Mouse (Mus musculus): ENCODE measurements around the gene Serpinc1.
"Not testable (repeated sequence)": the region's sequence is repeated elsewhere in the genome, so short reads cannot be mapped to it uniquely, and the experiment has no call there.

The Serpinc1 gene

DNA sequence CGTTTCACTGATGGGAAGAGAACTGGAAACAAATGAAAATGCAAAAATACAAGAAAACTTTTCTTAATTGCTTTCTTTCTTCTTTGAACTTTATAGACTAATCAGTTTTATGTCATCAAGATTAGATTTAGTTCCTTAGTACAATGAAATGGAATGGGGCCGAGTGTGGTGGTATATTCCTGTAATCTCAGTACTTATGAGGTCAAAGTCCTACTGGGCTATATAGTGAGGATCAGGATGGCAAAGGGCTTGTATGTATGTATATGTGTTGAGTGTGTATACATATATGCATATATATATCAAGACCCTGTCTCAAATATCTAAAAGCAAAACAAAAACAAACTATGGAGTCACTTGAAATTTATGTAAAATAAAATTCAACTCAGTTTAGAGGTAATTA lies 38.0 kb downstream of the Serpinc1 start:
- intact Hi-C loops (cut with DNase I): no loop called here

DNA sequence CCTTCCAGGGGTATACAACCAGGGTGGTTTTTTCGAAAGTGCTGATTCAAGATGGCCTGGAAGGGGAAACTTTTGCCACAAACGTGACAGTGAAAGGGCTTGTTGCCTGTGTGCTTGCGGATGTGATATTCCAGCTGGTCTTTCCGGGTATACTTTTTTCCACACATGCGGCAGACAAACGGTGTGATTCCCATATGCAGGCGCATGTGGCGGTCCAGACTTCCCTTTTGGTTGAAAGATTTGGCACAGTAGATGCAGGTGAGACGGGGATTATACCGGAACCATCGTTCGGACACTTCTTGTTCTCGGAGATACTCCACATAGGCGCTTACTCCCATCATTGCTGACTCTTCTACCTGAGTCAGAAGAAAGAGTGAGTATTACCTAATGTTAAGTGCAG lies 41.7 kb downstream of the Serpinc1 start:
- intact Hi-C loops (cut with DNase I): no loop called here

DNA sequence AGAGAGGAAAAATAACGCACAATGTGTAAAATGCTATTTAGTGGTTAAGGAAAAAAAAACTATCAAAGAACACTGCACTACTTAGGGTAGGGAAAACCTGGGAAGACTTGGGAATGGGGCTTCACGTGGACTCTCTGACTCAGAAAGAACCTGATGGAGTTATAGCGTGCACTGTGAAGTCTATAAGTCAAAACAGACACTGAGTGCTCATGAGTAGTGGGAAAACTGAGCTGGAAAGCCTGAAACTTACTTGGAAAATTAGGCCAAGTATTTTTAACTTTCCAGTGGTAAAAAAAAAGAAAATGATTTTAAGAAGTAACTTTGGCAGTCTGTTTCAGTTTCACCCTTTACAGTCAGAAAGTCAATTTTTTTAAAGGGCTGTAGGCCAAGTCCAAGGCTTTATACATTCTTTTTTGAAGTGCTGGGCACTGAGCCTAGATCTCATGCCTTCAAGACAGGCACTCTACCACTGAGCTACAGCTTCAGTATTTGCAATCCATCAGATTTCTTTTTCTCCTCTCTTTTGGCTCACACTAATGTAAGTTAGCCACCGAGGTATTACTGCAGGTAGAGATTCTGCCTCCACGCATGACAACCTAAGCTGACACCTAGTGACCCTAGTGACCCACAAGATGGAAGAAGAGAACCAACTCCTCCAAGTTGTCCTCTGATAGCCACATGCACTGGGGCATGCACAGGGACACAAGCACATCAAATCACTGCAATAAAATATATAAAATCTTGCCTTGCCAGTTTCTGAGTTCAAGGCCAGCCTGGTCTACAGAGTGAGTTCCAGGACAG lies 47.2 kb downstream of the Serpinc1 start:
- intact Hi-C loops (cut with DNase I): no loop called here

DNA sequence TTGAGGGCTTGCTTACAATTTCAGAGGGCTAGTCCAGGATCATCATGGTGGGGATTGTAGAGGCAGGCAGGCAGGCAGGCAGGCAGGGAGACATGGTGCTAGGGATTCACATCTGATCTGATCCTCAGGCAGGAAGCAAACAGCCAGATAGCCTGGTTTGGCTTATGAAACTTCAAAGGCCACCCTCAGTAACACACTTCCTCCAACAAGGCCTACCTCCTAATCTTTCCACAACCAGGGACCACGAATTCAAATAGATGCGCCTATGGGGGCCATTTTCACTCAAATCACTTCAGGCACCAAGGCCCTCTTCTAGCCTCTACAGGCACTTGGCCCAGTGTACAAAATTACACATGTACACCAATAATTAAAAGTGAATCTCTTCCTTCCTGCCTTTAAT lies 48.8 kb downstream of the Serpinc1 start:
- intact Hi-C loops (cut with DNase I): no loop called here

DNA sequence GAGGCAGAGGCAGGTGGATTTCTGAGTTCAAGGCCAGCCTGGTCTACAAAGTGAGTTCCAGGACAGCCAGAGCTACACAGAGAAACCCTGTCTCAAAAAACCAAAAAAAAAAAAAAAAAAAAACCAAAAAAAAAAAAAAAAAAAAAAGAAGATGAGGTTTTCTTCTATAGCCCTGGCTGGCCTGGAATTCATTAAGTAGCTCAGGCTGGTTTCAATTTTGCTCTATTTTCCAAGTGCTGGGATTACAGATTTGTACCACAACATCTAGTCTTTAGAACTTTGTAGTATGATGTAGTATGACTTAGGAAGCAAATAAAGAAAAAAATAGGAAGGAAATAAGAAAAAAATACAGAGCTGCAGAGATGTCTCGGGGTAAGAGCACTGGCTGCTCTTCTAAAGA lies 50.0 kb downstream of the Serpinc1 start:
- intact Hi-C loops (cut with DNase I): not testable (repeated sequence)

DNA sequence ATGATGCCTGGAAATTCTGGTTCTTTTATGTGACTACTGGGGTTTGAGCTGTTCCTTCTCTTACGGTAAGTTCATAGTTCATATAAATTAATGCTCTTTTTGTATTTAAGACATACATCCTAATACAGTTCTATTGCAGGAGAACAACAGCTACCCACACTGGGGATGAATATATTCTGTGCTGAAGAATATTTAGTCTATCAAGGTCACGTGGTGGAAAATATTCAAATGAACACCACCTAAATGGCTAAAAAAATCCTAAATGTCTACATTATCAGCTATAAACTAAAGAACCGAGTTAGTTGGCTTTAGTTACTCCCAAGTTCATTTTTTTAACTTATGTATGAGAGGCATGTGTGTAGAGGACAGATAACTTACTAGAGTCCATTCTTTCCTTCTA lies 51.7 kb downstream of the Serpinc1 start:
- intact Hi-C loops (cut with DNase I): no loop called here

DNA sequence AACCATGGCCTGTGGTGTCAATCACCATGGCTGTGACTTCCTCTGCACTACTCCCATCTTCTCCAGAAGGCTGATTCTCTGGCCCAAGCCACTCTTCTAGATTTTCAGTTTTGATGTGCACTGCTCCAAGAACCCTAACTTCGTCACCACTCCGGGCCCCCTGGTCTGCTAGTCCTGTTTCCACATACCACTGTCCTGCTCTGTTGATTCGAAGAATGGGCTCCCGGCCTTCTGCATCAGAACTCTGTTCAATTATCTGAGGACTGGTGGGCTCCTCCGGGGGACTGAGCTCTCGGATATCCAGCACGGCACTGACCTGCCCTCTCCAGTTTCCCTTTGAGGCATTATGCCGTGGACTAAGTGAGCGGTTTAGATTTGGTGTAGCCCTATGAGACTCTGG lies 53.5 kb downstream of the Serpinc1 start:
- intact Hi-C loops (cut with DNase I): no loop called here

DNA sequence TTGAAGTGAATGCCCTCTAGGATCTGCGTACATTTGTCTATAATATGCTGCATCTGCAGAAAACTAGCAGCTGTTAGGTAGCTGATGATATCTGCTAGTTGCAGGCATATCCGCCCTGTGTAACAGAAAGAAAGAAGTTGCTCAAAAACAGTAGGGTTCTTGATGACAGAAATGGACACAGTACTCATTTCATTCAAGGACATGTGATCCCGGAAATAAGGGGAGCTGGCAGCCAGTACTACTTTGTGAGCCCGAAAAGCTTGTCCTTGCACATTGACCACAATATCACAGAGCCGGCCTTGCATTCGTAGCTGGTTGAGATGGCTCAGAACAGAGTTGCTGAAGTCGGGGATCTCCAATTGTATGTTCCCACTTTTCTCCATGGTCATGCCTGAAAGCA lies 54.0 kb downstream of the Serpinc1 start:
- intact Hi-C loops (cut with DNase I): no loop called here

DNA sequence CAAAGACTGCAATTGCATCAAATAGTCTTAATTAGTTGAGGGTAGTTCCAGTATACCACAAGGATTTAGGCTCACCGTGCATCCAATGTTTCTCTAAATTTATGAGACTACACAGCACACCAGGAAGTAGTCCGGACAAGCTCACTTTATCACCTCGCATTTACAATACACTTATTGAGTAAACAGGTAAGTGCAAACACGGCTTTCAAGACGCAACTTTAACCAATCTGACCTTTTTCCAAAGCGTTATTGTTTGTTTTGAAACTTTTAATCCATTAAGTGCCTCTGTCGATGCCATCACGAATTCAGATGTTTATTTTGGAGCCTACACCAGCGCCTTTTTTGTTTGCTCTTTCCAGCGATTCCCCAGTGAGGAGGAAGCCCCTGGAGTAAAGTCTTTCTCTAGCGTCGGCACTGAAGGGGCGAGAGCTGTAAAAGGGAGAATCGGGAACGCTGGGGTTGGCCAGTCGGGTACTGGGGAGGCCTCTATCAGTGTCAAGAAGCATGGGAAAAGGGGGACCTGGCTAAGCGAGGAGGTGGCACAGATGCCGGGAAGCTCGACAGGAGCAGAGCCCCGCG lies 55.6 kb downstream of the Serpinc1 start:
- intact Hi-C loops (cut with DNase I): no loop called here

DNA sequence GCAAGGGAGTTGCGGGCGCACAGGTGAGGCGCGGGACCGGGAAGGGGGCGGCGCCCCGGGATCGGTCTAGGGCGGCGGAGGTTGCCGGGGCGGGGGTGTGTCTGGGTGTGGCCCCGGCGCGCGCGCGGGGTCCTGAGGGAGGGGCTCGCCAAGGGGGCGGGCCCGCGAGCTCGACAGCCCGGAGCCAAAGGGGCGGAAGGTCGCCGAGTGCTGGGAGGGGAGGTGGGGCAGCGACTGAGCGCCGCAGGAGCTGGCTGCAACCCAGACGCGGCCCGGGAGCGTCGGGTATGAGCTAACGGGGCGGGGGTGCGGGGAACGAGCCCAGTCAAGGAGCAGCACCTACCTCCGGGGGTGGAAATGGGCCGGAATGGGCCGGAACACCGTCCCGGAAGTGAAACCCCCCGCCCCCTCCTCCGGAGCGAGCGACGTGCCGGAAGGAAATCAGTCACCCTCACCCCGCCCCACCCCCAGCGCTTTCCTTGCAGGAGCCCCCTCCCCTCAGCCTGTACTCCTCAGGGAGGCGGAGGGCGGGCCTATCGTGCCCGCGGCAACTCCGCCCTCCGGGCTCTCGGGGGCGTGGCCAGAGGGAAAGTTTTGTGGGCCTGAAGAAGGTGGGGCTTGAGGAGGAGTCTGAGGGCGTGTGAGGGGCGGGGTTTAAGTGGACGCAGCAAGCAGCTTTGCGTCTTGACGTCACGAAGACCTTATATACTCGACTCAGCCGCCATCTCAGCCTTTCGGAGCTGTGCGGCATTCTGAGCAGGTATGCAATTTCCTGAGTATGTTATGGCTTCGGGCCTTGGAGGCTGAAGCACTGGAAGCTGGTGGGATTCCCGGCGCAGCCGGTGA lies 56.3 kb downstream of the Serpinc1 start, which contains the start of gene Zbtb37:
TSS of gene Zbtb37 (minus strand) at position 415 of the 846 bp plus-strand sequence.
- intact Hi-C loops (cut with DNase I): loop anchor here (5.0 kb wide), 1 partner anchor 72 kb away; no protein-coding TSS in a partner anchor

DNA sequence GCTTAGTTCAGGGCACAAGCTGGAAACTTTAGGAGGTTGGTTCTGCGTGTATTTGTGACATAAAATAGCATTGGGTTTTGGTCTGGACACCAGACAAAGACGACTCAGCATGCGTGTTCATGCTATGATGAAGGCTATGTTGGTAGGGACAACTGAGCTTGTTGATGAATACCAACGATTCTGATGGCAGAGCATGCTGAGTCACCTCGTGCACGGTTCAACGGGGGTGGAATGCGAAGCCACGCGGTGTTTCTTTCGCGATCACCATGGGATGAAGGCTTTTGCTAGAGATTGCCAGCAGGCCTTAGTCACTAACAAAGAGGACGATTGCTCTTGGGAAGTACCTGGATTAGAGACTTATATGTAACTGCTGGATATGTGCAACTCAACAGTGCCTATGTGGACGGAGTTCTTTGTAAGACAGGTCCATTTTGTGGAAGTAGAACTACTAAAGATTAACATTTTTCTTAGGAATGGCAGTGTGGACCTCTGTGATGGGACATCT lies 56.9 kb downstream of the Serpinc1 start:
- intact Hi-C loops (cut with DNase I): loop anchor here (5.0 kb wide), 1 partner anchor 73 kb away; no protein-coding TSS in a partner anchor

DNA sequence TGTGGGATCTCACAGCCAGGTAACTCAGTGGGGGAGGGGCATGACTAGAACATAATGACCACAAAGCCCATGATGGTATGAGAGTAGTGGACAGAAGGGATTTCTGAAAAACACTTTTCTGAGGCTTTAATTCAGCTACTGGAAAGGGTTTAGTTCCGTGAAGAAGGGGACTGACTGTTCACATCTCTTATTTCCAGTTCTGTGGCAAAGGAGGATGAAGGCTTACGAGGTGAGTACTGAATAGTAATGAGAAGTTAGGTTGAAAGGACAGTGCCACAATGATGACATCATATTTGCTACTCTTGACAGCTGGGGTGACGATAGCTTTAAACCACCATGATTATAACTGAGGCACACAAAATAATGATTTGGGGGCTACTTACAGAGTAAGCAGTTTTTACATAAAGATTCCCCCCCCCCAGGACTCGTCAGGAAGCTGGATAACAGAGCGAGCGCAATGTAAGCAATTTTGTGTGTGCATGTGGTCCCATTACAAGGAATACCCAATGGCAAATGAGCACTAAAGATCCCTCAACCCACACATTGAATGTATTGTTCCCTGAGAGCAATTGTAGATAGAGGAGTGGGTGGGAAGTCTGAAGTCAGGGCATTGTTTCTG lies 57.5 kb downstream of the Serpinc1 start:
- intact Hi-C loops (cut with DNase I): loop anchor here (5.0 kb wide), 1 partner anchor 74 kb away; no protein-coding TSS in a partner anchor

DNA sequence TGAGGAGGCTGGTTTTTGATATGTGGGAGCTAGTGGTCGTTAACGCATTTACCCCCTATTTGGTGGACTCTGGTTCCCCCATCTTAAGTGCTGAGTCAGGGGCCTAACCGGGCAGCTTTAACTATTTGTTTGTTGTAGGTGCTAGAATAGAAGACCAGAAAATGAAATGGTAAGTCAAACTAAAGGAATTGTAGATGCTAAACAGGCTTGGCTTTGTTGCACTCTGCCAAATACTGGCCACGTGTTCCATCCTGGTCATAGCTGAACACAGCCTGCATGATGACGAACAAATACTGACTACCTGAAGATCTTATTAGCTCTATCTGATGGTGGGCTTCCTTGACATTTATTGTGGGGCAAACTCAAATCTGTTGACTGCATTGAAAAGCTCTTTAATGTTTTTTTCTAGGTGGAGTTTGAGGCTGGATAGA lies 58.0 kb downstream of the Serpinc1 start:
- intact Hi-C loops (cut with DNase I): loop anchor here (5.0 kb wide), 1 partner anchor 74 kb away; no protein-coding TSS in a partner anchor

DNA sequence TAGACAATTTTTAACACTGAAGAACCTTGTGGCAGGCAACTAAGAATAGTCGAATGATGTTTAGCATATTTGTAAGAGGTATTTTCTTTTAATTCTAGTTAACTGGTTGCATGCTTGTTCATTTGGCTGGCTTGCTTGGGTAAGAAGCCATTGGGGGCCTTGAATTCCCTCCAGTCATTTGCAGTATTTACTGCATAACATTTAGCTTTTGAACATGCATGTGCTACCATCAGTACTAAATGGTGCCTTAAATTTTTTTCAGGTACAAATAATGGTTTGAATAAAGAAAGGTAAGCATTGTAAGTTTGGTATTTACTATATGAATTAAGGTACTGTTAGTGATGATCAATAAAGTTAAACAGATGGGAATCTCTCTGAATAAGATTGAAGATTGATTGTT lies 58.6 kb downstream of the Serpinc1 start:
- intact Hi-C loops (cut with DNase I): loop anchor here (5.0 kb wide), 1 partner anchor 75 kb away; no protein-coding TSS in a partner anchor

DNA sequence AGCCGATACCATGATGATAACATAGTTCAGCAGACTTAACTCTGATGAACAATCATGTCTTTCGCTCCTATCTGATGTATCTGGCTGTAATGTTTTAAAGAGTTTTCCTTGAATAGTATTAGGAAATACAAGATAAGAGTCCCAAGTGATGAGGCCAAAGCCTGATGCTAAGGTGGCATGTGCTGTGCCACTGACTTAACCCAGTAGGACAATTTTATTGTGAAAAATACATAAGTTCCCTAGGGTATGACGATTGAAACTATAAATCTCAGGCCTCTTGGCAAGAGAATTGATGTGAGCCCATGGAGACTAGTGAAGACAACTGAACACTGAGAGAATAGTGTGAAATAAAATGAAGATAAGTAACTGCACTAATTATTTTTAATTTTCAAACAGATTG lies 59.2 kb downstream of the Serpinc1 start:
- intact Hi-C loops (cut with DNase I): loop anchor here (5.0 kb wide), 1 partner anchor 75 kb away; no protein-coding TSS in a partner anchor

DNA sequence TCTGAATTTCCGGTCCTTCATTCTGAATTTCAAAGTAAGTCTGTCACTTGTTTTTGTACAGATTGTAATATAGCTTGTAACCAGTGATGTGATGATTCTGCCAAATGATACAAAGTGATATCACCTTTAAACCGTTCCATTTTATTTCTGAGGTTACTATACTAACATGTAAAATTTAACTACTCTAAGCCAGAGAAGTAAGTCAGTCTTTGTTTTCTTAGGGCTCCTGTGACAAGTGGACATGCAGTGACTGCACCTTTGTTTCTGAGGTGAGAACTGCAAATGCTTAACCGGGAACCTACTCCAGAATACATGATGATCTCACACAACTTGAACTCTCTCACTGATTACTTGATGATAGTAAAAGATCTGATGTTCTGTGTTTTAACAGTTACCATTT lies 59.6 kb downstream of the Serpinc1 start:
- intact Hi-C loops (cut with DNase I): loop anchor here (5.0 kb wide), 1 partner anchor 76 kb away; no protein-coding TSS in a partner anchor

DNA sequence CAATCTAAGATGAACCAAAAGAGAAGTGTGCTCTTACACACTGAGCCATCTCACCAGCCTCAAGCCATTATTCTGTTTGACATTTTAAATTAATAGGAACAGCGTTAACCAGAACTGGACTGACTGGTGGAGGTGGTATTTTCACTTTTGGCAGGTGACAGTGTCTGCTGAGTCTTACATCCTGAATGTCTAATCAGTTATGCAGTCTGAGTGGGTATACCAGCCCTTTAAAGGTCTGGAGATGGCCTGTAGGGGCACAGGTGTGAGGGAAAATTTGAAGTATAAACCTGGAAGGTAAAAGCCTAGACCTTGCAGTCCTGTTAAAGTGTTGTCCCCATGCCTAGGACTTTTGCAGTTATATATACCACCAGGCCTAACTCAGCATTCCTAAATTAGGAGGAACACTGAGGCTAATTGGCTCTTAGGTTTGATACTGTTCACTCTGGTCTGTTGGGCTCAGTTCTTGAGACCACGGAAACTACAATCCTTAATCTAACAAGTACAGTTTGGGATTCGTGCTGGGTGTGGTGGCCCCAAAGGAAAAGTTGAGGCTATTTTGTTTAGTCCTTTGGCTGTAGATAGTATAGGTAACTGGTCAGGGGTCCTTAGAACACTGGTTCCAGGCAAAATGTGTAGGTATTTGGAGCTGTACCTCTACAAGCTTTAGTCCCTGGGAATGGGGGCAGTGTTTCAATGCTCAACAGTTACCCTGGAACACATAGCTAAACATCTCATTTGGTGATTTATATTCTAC lies 60.8 kb downstream of the Serpinc1 start:
- intact Hi-C loops (cut with DNase I): loop anchor here (5.0 kb wide), 1 partner anchor 77 kb away; no protein-coding TSS in a partner anchor

DNA sequence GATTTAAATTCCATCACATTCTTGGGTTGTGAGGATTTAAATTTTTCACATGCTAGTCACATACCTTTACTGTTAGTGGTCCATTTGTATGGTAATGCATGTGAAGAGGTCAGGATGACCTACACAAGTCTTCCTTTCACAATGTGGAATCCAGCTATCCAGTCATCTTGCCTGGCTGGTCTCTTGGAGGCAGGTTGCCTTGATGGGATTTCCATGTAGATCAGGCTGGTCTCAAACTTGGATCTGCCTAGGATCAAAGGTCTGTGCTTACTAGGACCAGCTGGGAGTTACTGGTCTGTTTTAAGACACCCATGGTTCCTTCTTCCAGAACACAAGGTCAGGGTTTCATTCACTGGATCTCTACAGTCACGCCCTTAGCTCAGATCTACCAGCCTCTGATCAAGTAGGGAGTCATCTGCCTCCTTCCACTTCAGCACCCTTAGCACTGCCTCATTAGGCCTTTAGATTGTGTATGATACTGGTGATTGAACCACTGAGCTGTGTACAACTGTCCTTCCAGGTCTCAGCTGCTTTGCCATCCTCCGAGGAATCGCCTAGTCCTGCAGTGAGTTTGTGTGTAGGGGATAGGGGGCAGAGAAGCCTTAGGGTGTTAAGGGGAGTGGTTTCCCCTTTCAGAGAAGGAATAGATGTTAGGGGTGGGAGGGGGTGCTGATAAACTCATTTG lies 61.5 kb downstream of the Serpinc1 start:
- intact Hi-C loops (cut with DNase I): loop anchor here (5.0 kb wide), 1 partner anchor 78 kb away; no protein-coding TSS in a partner anchor

DNA sequence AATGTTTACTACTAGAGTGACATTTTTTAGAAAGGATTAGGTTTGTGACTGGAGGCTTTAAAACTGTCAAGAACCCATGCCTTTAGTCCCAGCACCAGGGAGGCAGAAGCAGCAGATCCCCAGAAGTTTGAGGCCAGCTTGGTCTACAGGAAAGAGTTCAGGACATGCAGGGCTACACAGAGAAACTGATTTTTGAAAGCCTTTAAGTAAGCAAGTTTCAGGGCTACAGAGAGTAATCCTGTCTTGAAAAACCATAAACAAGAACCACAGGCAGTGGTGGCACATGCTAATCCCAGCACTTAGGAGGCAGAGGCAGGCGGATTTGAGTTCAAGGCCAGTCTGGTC lies 62.0 kb downstream of the Serpinc1 start:
- intact Hi-C loops (cut with DNase I): no loop called here

All from adrenal gland (tissue).